Mouse (Mus musculus) liver, embryonic 11.5 days (tissue): ENCODE results near the gene Nefh. TPM values are rescaled to one million over a fixed set of nuclear protein-coding genes. Genes with fewer than 3 reads are reported as not detected.
A peak's percentile ranks its signal among the peaks of the same experiment; 100 is the strongest.

Source experiments
- ATAC-seq: fragments of 200-750 bp; cut with Nextera tagmentation; replicated peaks from 2 replicates; pipeline ENCODE4 v1.8.0; 2017; ENCODE audit warnings: moderate number of reproducible peaks, mild to moderate bottlenecking, moderate TSS enrichment, moderate library complexity; ENCODE audit not compliant: low FRiP score
- DNase-seq: peaks from one replicate; pipeline ENCODE4 v3.0.0-alpha.2; 2017; ENCODE audit warnings: low spot score
- H3K27ac ChIP-seq: fragments of 300-500 bp; sonication (generic); 2 replicates; pipeline ENCODE4 v1.5.1; 2014; ENCODE audit warnings: mild to moderate bottlenecking, low read depth, low read length, control low read depth
- H3K27me3 ChIP-seq: fragments of 300-500 bp; sonication (generic); replicated peaks from 2 replicates; pipeline ENCODE4 v1.6.1; 2014; ENCODE audit warnings: low read length, mixed read lengths; ENCODE audit not compliant: control insufficient read depth, insufficient read depth
- H3K36me3 ChIP-seq: fragments of 300-500 bp; sonication (generic); 2 replicates; pipeline ENCODE4 v1.6.1; 2014; ENCODE audit warnings: mild to moderate bottlenecking, low read length, moderate library complexity, mixed read lengths; ENCODE audit not compliant: control insufficient read depth, insufficient read depth
- H3K4me1 ChIP-seq: fragments of 300-500 bp; sonication (generic); replicated peaks from 2 replicates; pipeline ENCODE4 v1.6.1; 2014; ENCODE audit warnings: low read length, mixed read lengths; ENCODE audit not compliant: control insufficient read depth, insufficient read depth
- H3K4me2 ChIP-seq: fragments of 300-500 bp; sonication (generic); 2 replicates; pipeline ENCODE4 v1.6.1; 2014; ENCODE audit warnings: mild to moderate bottlenecking, control low read depth, moderate library complexity
- H3K4me3 ChIP-seq: fragments of 300-500 bp; sonication (generic); 2 replicates; pipeline ENCODE4 v1.5.1; 2014; ENCODE audit warnings: low read depth, low read length, control low read depth
- H3K9ac ChIP-seq: fragments of 300-500 bp; sonication (generic); 2 replicates; pipeline ENCODE4 v1.6.1; 2014; ENCODE audit warnings: low read depth, low read length, control low read depth
- H3K9me3 ChIP-seq: fragments of 300-500 bp; sonication (generic); 2 replicates; pipeline ENCODE4 v1.6.1; 2016; ENCODE audit warnings: low read length, inconsistent platforms, mixed read lengths; ENCODE audit not compliant: control insufficient read depth
- WGBS: fragments of 180-500 bp; shearing (Covaris S2); extraction: QIAGEN DNeasy Blood & Tissue Kit; methylation state at CpG from one replicate; pipeline ENCODE4 v1.1.7; 2014; 5-methylcytosine and 5-hydroxymethylcytosine counted together
- polyA plus RNA-seq: library from polyadenylated mRNA; unstranded; fragments of >200 nt; fragmentation: Nextera tagmentation; extraction: Ambion mirVana; gene quantifications from 2 replicates; pipeline ENCODE4 v1.2.1, GENCODE M21; 2014

Nefh gene
- polyA plus RNA-seq, 1 experiment from 2014 or later, result 1.1 TPM

DNA sequence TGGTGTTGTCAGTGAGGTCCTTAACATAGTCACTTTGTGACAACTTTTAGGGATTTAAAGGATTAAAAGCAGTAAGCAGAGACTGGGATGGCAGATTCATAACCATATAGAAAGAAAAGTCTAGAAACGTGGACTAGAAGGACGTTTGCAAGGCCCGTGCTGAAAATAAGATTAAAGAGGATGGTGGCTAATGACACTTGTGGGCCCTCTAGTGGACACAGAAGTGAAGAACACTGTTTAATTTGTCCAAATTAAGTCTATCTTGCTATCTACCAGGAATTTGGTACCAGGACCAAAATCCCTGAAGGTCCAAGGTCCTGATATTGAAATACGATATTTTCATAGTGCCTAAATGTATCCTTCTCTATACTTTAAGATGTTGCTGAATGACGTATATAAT lies 36.4 kb upstream of the Nefh start:
- WGBS, result under 1% methylated on average over 5 of the region's 5 CpGs
- H3K4me3 ChIP-seq, result no peak overlapping the region
- H3K27me3 ChIP-seq, result no peaks in the 10 kb centered on the region
- H3K36me3 ChIP-seq, result no peaks in the 10 kb centered on the region
- H3K4me1 ChIP-seq, result peaks cover 39% of the 10 kb centered on the region
- H3K4me2 ChIP-seq, result peak overlapping the region; percentile 19
- no peak overlapping the region for H3K27ac ChIP-seq
- H3K9ac ChIP-seq, result 0 out of 2 replicates have a peak overlapping the region, but pooled peaks have one; percentile 2
- no peaks in the 10 kb centered on the region for H3K9me3 ChIP-seq
- ATAC-seq (no peak), DNase-seq (no peak)

- Histone ChIP-seq H3K4me1 (peaks cover 32% of the 10 kb centered on the region), H3K4me3 (no peak overlapping the region), H3K27ac (no peak overlapping the region), H3K4me2 (no peak overlapping the region), H3K9ac (no peak overlapping the region), H3K9me3 (no peaks in the 10 kb centered on the region), H3K27me3 (no peaks in the 10 kb centered on the region), H3K36me3 (no peaks in the 10 kb centered on the region)
- 46% methylated on average over 2 of the region's 2 CpGs for WGBS
- DNase-seq (no peak), ATAC-seq (no peak)
Measured at GRCm38 (mm10) chr11:4983538-4983937, 35.7 kb upstream of the Nefh start.

DNA sequence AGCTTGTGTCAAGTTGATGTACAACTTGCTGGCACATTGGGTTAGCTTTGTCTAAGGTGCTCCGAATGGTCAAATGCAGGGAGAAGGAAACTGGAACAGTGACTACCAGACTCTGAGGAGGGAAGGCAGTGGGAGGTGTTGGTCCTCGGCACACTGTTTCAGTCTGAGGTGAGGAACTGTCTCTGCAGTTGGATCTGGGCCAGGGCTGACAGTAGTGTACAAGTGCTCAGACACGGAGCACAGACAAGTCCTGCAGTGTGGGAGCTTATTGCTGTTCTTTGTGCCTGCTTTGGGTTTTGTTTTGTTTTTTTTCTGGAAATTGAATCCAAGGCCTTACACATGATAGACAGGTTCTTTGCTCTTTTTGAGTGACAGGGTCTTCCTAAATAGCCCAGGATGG lies 35.1 kb upstream of the Nefh start:
- H3K4me3 ChIP-seq, result no peak overlapping the region
- H3K36me3 ChIP-seq, result no peaks in the 10 kb centered on the region
- H3K9ac ChIP-seq, result no peak overlapping the region
- no peak for DNase-seq
- WGBS, result 83% methylated on average over 3 of the region's 3 CpGs
- ATAC-seq, result no peak
- H3K27me3 ChIP-seq, result no peaks in the 10 kb centered on the region
- H3K27ac ChIP-seq, result no peak overlapping the region
- H3K4me2 ChIP-seq, result no peak overlapping the region
- no peaks in the 10 kb centered on the region for H3K9me3 ChIP-seq
- peaks cover 27% of the 10 kb centered on the region for H3K4me1 ChIP-seq

DNA sequence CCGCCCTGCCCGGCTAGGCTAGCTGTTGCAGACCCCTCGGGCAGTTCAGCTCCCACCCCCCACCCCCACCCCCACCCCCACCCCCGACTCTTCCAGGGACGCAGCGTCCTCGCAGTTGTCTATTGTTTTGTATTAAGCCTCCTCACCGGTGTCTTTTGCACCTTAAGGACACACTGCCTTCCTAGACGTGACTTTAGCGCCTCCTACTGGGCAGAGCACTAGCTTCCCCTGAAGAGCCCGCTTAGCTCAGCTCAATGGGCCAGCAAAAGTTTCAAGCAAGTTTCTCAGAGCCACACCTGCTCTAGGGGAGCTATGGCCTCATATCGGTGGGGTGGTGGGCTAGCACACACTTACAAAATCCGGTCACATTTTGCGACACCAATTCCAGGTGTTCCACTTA lies 27.8 kb upstream of the Nefh start:
- H3K9ac ChIP-seq, result no peak overlapping the region
- no peaks in the 10 kb centered on the region for H3K27me3 ChIP-seq
- peak overlapping the region; percentile 46; the same call in 1 of the 2 replicates for H3K4me2 ChIP-seq
- no peaks in the 10 kb centered on the region for H3K9me3 ChIP-seq
- DNase-seq (peak; percentile 61), ATAC-seq (peak; percentile 62; the same call in 1 of the 2 replicates)
- peaks cover 14% of the 10 kb centered on the region for H3K4me1 ChIP-seq
- 7% methylated on average over 14 of the region's 14 CpGs for WGBS
- no peaks in the 10 kb centered on the region for H3K36me3 ChIP-seq
- H3K27ac ChIP-seq, result no peak overlapping the region
- no peak overlapping the region for H3K4me3 ChIP-seq

DNA sequence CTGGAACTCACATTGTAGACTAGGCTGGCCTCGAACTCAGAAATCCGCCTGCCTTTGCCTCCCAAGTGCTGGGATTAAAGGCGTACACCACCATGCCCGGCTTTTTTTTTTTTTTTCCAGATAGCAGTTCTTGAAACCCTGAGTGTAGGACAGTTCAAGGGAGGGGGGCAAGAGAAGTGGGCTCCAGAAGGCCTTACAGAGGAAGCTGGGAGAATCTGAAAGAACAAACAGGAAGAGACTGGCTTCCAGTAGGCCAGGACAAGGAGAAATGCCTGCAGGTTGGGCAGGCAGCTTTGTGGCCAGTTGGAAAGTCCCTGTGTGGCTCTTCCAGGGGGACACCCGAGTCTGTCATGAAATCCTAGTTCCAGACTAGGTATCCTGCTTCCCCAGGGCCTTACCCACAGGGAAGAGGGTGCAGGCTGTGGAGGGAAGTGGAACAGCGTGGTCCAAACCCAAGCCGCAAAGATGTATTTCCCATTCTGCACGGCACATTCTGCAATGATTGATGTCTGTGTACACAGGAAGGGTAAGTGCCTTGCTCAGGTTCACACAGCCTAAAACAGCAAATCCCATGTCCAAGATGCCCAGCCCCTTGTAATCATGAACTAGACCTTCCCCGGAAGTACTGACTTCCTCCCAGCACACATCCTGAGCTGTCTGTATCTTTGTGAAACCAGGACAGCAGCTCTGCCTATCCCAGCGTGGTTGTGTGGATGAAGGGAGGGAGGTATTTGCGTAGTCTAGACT lies 26.7 kb upstream of the Nefh start:
- Histone ChIP-seq H3K9me3 (no peaks in the 10 kb centered on the region), H3K9ac (no peak overlapping the region; the same call in 1 of the 2 replicates), H3K27me3 (no peaks in the 10 kb centered on the region), H3K27ac (peak overlapping the region; percentile 64), H3K4me1 (peaks cover 14% of the 10 kb centered on the region), H3K4me2 (peak overlapping the region; percentile 20; the same call in 1 of the 2 replicates), H3K4me3 (no peak overlapping the region), H3K36me3 (no peaks in the 10 kb centered on the region)
- no peak for DNase-seq
- peak; percentile 24; the same call in 1 of the 2 replicates for ATAC-seq
- 50% methylated on average over 11 of the region's 11 CpGs for WGBS

DNA sequence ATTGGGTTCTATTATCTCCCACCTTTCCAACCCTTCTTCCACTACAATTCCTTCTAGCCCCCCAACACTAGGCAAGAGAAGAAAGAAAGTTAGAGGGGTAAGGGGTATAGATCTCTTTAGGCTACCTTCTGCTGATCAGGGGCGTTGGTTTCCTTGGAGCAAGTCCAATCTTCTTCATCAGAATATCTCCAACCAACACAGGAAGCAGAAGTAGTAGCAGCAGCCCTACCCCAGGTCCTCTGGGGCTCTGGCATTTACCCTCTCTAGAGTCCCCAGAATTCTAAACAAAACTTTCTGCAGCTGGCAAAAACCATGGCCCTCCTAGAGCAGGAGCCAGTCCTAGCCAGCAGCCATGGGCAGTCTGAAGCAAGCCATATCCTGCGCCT lies 26.0 kb upstream of the Nefh start:
- no peak overlapping the region for H3K9ac ChIP-seq
- WGBS, result 65% methylated on average over 2 of the region's 2 CpGs

GRCm38 (mm10) chr11:4972967-4973870 lies 25.4 kb upstream of the Nefh start:
- Histone ChIP-seq H3K27me3 (no peaks in the 10 kb centered on the region), H3K36me3 (no peaks in the 10 kb centered on the region), H3K4me3 (no peak overlapping the region), H3K4me1 (peaks cover 18% of the 10 kb centered on the region), H3K4me2 (no peak overlapping the region; the same call in 1 of the 2 replicates), H3K9ac (no peak overlapping the region), H3K9me3 (no peaks in the 10 kb centered on the region), H3K27ac (peak overlapping the region; percentile 13; the same call in 1 of the 2 replicates)
- DNase-seq, result no peak
- ATAC-seq, result peak; percentile 78
- 56% methylated on average over 13 of the region's 13 CpGs for WGBS

More for the DNA sequence above, 26.0 kb upstream of the Nefh start:
- Histone ChIP-seq H3K4me1 (peaks cover 14% of the 10 kb centered on the region), H3K27ac (peak overlapping the region; percentile 13; the same call in 1 of the 2 replicates), H3K27me3 (no peaks in the 10 kb centered on the region), H3K9me3 (no peaks in the 10 kb centered on the region), H3K4me2 (no peak overlapping the region), H3K36me3 (no peaks in the 10 kb centered on the region), H3K4me3 (no peak overlapping the region)
- no peak for DNase-seq
- ATAC-seq, result no peak

DNA sequence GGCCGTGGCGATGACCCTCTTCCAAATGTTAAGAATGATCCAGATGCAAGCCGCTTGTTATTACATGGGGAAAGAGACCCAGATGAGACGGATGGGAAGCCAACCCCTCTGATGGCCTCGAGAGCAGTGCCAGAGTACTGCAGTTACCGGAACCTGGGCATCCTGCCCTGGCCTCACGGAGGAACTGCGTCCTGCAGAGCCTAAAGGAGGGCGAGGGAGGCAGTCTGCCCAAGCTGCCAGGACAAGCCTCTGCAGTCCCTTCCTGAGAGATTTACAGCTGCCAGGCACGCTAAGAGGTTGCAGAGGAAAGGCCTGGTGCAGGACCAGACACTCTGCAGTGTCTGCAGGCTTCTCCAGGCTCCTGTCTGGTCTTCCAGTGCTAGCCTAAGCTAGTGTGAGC lies 20.5 kb upstream of the Nefh start:
- no peaks in the 10 kb centered on the region for H3K9me3 ChIP-seq
- no peaks in the 10 kb centered on the region for H3K27me3 ChIP-seq
- H3K9ac ChIP-seq, result no peak overlapping the region
- H3K4me3 ChIP-seq, result no peak overlapping the region
- 70% methylated on average over 10 of the region's 10 CpGs for WGBS
- DNase-seq (no peak), ATAC-seq (no peak)
- peak overlapping the region; percentile 50 for H3K27ac ChIP-seq
- H3K4me2 ChIP-seq, result no peak overlapping the region
- peaks cover 22% of the 10 kb centered on the region for H3K4me1 ChIP-seq
- no peaks in the 10 kb centered on the region for H3K36me3 ChIP-seq
